Mouse (Mus musculus) lung, postnatal 4 days (tissue): ENCODE measurements at regions not wholly inside any gene's neighbourhood (a gene's known extent, or its start where the extent isn't known, plus 50 kb on each side); places are given as distances from the start of the nearest gene placed in this dataset.

Experiments
- DNase-seq, 2 experiments: peaks; one replicate each; pipeline ENCODE4 v3.0.0; 2021

- DNase-seq, result no peak
Observed at GRCm38 (mm10) chr13:44250474-44251201, 466.1 kb downstream of the Cd83 start.

GRCm38 (mm10) chr13:44251503-44251902, 466.9 kb downstream of the Cd83 start:
- DNase-seq, result no peak

GRCm38 (mm10) chr13:44252496-44252895, 467.9 kb downstream of the Cd83 start:
- DNase-seq, result no peak

GRCm38 (mm10) chr13:44258422-44258821, 470.9 kb upstream of the Jarid2 start:
- no peak for DNase-seq

GRCm38 (mm10) chr13:44260039-44260438, 469.2 kb upstream of the Jarid2 start:
- no peak for DNase-seq

GRCm38 (mm10) chr13:44260637-44261333, 468.5 kb upstream of the Jarid2 start:
- DNase-seq, result peak in 1 of 2 experiments; percentile 37

GRCm38 (mm10) chr13:44272746-44273524, 456.3 kb upstream of the Jarid2 start:
- no peak for DNase-seq

GRCm38 (mm10) chr13:44277952-44278351, 451.3 kb upstream of the Jarid2 start:
- no peak for DNase-seq

- DNase-seq, result no peak
Observed at GRCm38 (mm10) chr13:44279036-44279435, 450.2 kb upstream of the Jarid2 start.

GRCm38 (mm10) chr13:44280296-44280695, 449.0 kb upstream of the Jarid2 start:
- DNase-seq, result no peak

GRCm38 (mm10) chr13:44281796-44282195, 447.5 kb upstream of the Jarid2 start:
- DNase-seq, result no peak

GRCm38 (mm10) chr13:44282306-44282705, 447.0 kb upstream of the Jarid2 start:
- no peak for DNase-seq

- no peak for DNase-seq
Observed at GRCm38 (mm10) chr13:44282731-44283571, 446.3 kb upstream of the Jarid2 start.

GRCm38 (mm10) chr13:44285881-44286280, 443.4 kb upstream of the Jarid2 start:
- DNase-seq, result no peak

GRCm38 (mm10) chr13:44290199-44290598, 439.1 kb upstream of the Jarid2 start:
- no peak for DNase-seq

- DNase-seq, result no peak
Observed at GRCm38 (mm10) chr13:44292476-44293056, 436.7 kb upstream of the Jarid2 start.

- DNase-seq, result peak; percentile 72 to 88
Observed at GRCm38 (mm10) chr13:44293736-44294416, 435.4 kb upstream of the Jarid2 start.

- no peak for DNase-seq
Observed at GRCm38 (mm10) chr13:44295621-44296020, 433.7 kb upstream of the Jarid2 start.

GRCm38 (mm10) chr13:44300611-44301010, 428.7 kb upstream of the Jarid2 start:
- no peak for DNase-seq

GRCm38 (mm10) chr13:44301215-44301614, 428.1 kb upstream of the Jarid2 start:
- DNase-seq, result no peak

- peak; percentile 46 to 72 for DNase-seq
Observed at GRCm38 (mm10) chr13:44301936-44302335, 427.3 kb upstream of the Jarid2 start.
